Mouse (Mus musculus) stomach, postnatal 0 days (tissue): Measurements from ENCODE around the gene Nckap5. TPM values are rescaled to one million over a fixed set of nuclear protein-coding genes. Genes with fewer than 3 reads are reported as not detected.

ENCODE experiments used
- ATAC-seq: fragments of 200-750 bp; cut with Nextera tagmentation; 2 replicates; pipeline ENCODE4 v1.8.0; 2017; ENCODE audit not compliant: low FRiP score, low TSS enrichment
- DNase-seq: peaks from one replicate; pipeline ENCODE4 v3.0.0-alpha.2; 2016; ENCODE audit warnings: low spot score
- H3K27ac ChIP-seq: fragments of 300-500 bp; sonication (generic); replicated peaks from 2 replicates; pipeline ENCODE4 v1.5.1; 2014; ENCODE audit warnings: mild to moderate bottlenecking, control low read depth
- H3K27me3 ChIP-seq: fragments of 300-500 bp; sonication (generic); 2 replicates; pipeline ENCODE4 v1.6.1; 2014; ENCODE audit warnings: low read length; ENCODE audit not compliant: control insufficient read depth, insufficient read depth
- H3K36me3 ChIP-seq: fragments of 300-500 bp; sonication (generic); 2 replicates; pipeline ENCODE4 v1.6.1; 2014; ENCODE audit warnings: low read length, mixed read lengths; ENCODE audit not compliant: control insufficient read depth, insufficient read depth
- H3K4me1 ChIP-seq: fragments of 300-500 bp; sonication (generic); replicated peaks from 2 replicates; pipeline ENCODE4 v1.6.1; 2014; ENCODE audit warnings: antibody characterized with exemption; ENCODE audit not compliant: control insufficient read depth, insufficient read depth
- H3K4me2 ChIP-seq: fragments of 300-500 bp; sonication (generic); replicated peaks from 2 replicates; pipeline ENCODE4 v1.6.1; 2014; ENCODE audit warnings: low read depth, mild to moderate bottlenecking, control low read depth, moderate library complexity
- H3K4me3 ChIP-seq: fragments of 300-500 bp; sonication (generic); 2 replicates; pipeline ENCODE4 v1.5.1; 2014; ENCODE audit warnings: low read depth, low read length, control low read depth
- H3K9ac ChIP-seq: fragments of 300-500 bp; sonication (generic); 2 replicates; pipeline ENCODE4 v1.6.1; 2014; ENCODE audit warnings: mild to moderate bottlenecking, low read length, control low read depth, mixed read lengths
- H3K9me3 ChIP-seq: fragments of 300-500 bp; sonication (generic); 2 replicates; pipeline ENCODE4 v1.6.1; 2016; ENCODE audit warnings: low read length; ENCODE audit not compliant: control insufficient read depth
- CTCF ChIP-seq: IDR thresholded peaks from 2 replicates; pipeline ENCODE4 v1.5.1; 2016; ENCODE audit warnings: antibody characterized with exemption, low read depth, mild to moderate bottlenecking, moderate library complexity
- EP300 ChIP-seq: optimal IDR thresholded peaks from 2 replicates; pipeline ENCODE3; 2016; ENCODE audit warnings: antibody characterized with exemption
- WGBS: fragments of 180-500 bp; shearing (Covaris S2); extraction: QIAGEN DNeasy Blood & Tissue Kit; methylation state at CpG from one replicate; pipeline ENCODE4 v1.1.7; 2014; 5-methylcytosine and 5-hydroxymethylcytosine counted together
- polyA plus RNA-seq: library from polyadenylated mRNA; unstranded; fragments of >200 nt; fragmentation: Nextera tagmentation; extraction: Ambion mirVana; gene quantifications from 2 replicates; pipeline ENCODE4 v1.2.1, GENCODE M21; 2015

The Nckap5 gene
- polyA plus RNA-seq, 1 experiment from 2014 or later, result 1.9 TPM

GRCm38 (mm10) chr1:126860537-126860936 is 29.9 kb upstream of the Nckap5 start:
- no peak overlapping the region for H3K9ac ChIP-seq
- no peaks in the 10 kb centered on the region for H3K4me1 ChIP-seq
- ATAC-seq, result no peak
- H3K27ac ChIP-seq, result no peak overlapping the region
- no peak for DNase-seq
- no peak overlapping the region for H3K4me3 ChIP-seq
- H3K36me3 ChIP-seq, result no peaks in the 10 kb centered on the region
- no peaks in the 10 kb centered on the region for H3K27me3 ChIP-seq
- WGBS, result 78% methylated on average over 4 of the region's 4 CpGs
- no peaks in the 10 kb centered on the region for H3K9me3 ChIP-seq
- H3K4me2 ChIP-seq, result no peak overlapping the region
- TF ChIP-seq CTCF, result no peak
- no peak for TF ChIP-seq EP300

- Histone ChIP-seq H3K4me1 (no peaks in the 10 kb centered on the region), H3K9me3 (no peaks in the 10 kb centered on the region), H3K4me3 (no peak overlapping the region), H3K4me2 (no peak overlapping the region), H3K27ac (no peak overlapping the region), H3K9ac (no peak overlapping the region), H3K27me3 (no peaks in the 10 kb centered on the region), H3K36me3 (no peaks in the 10 kb centered on the region)
- TF ChIP-seq EP300, result no peak
- TF ChIP-seq CTCF, result no peak
- 23% methylated on average over 6 of the region's 6 CpGs for WGBS
- no peak for DNase-seq
- ATAC-seq, result no peak
Observed at GRCm38 (mm10) chr1:126849481-126849880, 18.9 kb upstream of the Nckap5 start.

- Histone ChIP-seq H3K9ac (no peak overlapping the region), H3K27ac (no peak overlapping the region), H3K4me1 (no peaks in the 10 kb centered on the region), H3K27me3 (no peaks in the 10 kb centered on the region), H3K4me3 (no peak overlapping the region), H3K9me3 (no peaks in the 10 kb centered on the region), H3K4me2 (no peak overlapping the region), H3K36me3 (no peaks in the 10 kb centered on the region)
- ATAC-seq (no peak), DNase-seq (no peak)
- WGBS, result 57% methylated on average over 4 of the region's 4 CpGs
- TF ChIP-seq CTCF (no peak), EP300 (no peak)
Observed at GRCm38 (mm10) chr1:126846317-126846716, 15.7 kb upstream of the Nckap5 start.

GRCm38 (mm10) chr1:126832885-126833284 is 2.3 kb upstream of the Nckap5 start:
- Histone ChIP-seq H3K9ac (no peak overlapping the region), H3K27ac (no peak overlapping the region), H3K27me3 (no peaks in the 10 kb centered on the region), H3K4me3 (no peak overlapping the region), H3K9me3 (no peaks in the 10 kb centered on the region), H3K4me2 (no peak overlapping the region), H3K36me3 (no peaks in the 10 kb centered on the region), H3K4me1 (no peaks in the 10 kb centered on the region)
- DNase-seq (no peak), ATAC-seq (no peak)
- TF ChIP-seq CTCF (no peak), EP300 (no peak)
- 67% methylated on average over 1 of the region's 1 CpGs for WGBS

- no peak overlapping the region for H3K9ac ChIP-seq
- no peak overlapping the region; the same call in 1 of the 2 replicates for H3K4me2 ChIP-seq
- 55% methylated on average over 9 of the region's 9 CpGs for WGBS
- H3K9me3 ChIP-seq, result no peaks in the 10 kb centered on the region
- no peaks in the 10 kb centered on the region for H3K27me3 ChIP-seq
- ATAC-seq (no peak), DNase-seq (no peak)
- no peak overlapping the region for H3K27ac ChIP-seq
- 0 out of 2 replicates have a peak overlapping the region, but pooled peaks have one; percentile 2 for H3K4me3 ChIP-seq
- no peak for TF ChIP-seq EP300
- TF ChIP-seq CTCF, result no peak
- H3K36me3 ChIP-seq, result no peaks in the 10 kb centered on the region
- H3K4me1 ChIP-seq, result no peaks in the 10 kb centered on the region
Observed at GRCm38 (mm10) chr1:126829031-126829430, 1.6 kb downstream of the Nckap5 start.

GRCm38 (mm10) chr1:126824841-126825240 is 5.8 kb downstream of the Nckap5 start:
- WGBS, result 59% methylated on average over 3 of the region's 3 CpGs
- Histone ChIP-seq H3K4me1 (no peaks in the 10 kb centered on the region), H3K9ac (no peak overlapping the region), H3K27ac (no peak overlapping the region), H3K27me3 (no peaks in the 10 kb centered on the region), H3K4me2 (no peak overlapping the region), H3K4me3 (no peak overlapping the region), H3K9me3 (no peaks in the 10 kb centered on the region), H3K36me3 (no peaks in the 10 kb centered on the region)
- DNase-seq (no peak), ATAC-seq (no peak)
- TF ChIP-seq EP300 (no peak), CTCF (no peak)
